Mouse (Mus musculus): ENCODE results near the gene Tpi1.
"Not testable (repeated sequence)": the region's sequence is repeated elsewhere in the genome, so short reads cannot be mapped to it uniquely, and the experiment has no call there.

DNA sequence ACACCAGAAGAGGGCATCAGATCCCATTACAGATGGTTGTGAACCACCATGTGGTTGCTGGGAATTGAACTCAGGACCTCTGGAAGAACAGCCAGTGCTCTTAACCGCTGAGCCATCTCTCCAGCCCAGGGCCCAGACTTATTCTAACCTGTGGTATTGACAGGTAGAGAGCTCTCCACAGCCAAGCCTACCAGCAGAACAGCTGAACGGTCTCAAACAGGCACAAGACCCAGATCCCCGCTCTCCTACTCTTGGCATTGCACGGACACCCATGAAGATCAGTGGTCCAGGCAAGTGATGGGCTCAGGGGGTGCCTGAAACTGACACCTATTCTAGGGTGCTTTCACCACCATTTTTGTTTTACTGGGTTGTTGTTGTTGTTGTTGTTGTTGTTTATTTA lies 17.1 kb upstream of the Tpi1 start:
- not testable (repeated sequence) for TF ChIP-seq CTCF (IDR thresholded peaks at IDR 0.05; ENCODE audit: borderline replicate concordance, control insufficient read depth, extremely low read depth, insufficient read depth, low read length, poor library complexity); POLR2A (IDR thresholded peaks at IDR 0.05; ENCODE audit: control insufficient read depth, extremely low read depth, insufficient read depth, low read length, poor library complexity)

All from thymus, adult 2 months (tissue).